Mouse (Mus musculus): ENCODE measurements around the gene Tmprss12. TPM values are rescaled to one million over a fixed set of nuclear protein-coding genes. Genes with fewer than 3 reads are reported as not detected.
"Not testable (repeated sequence)": the region's sequence is repeated elsewhere in the genome, so short reads cannot be mapped to it uniquely, and the experiment has no call there.

The Tmprss12 gene
- polyA plus RNA-seq, 1 experiment, result not detected

DNA sequence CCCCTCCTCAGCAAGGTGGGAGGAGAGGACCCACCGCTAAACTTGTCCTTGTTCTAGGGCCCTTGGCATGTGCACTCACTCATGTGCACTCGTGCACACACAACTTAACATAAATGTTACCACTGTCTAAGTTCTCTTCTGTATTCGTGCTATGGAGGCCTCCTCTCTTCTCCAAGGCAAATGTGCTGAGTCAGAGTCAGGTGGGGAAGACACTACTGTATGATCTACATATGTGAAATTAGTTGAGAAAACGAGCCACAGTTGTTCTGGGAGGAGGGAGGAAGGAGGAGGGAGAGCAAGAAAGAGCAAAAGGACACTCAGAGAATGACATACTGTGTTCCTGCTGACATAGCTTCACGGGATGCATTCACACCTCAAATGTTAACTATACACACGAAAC is 19.9 kb downstream of the Tmprss12 start:
- 61% methylated on average over 6 of the region's 6 CpGs for WGBS
- no peak for TF ChIP-seq CTCF (IDR thresholded peaks at IDR 0.05; ENCODE audit: extremely low read depth, insufficient read depth, insufficient read length, insufficient replicate concordance)
- TF ChIP-seq POLR2A (IDR thresholded peaks at IDR 0.05; ENCODE audit: low read depth, low read length), result no peak

DNA sequence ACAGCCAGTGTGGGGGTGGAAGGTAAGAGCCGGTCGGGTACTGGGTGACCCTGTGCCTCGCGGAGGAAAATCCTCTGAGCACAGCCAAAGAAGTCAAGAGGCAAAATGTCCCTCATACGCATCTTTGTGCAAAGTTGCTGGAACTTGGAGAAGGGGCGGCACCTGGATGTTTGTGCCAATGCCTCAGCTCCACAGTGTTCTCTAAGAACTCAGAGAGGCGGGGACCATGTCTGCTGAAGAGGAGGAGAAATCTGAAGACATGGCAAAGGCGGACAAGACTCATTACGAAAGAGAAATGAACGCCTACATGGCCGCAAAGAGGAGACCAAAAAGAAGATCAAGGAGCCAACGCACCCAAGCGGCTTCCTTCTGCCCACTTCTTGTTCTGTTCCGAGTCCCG is 20.9 kb downstream of the Tmprss12 start:
- no peak overlapping the region for H3K27ac ChIP-seq (ENCODE audit: insufficient read depth, low read length)
- WGBS, result 87% methylated on average over 15 of the region's 15 CpGs
- no peak for DNase-seq (ENCODE audit: low read depth in 1 of 2, low spot score in 2 of 2)
- no peaks in the 10 kb centered on the region for H3K27me3 ChIP-seq (ENCODE audit: control insufficient read depth, insufficient read depth, low read length)
- no peak overlapping the region for H3K4me3 ChIP-seq (ENCODE audit: extremely low read depth, insufficient read depth, insufficient read length)
- H3K36me3 ChIP-seq (ENCODE audit: control insufficient read depth, insufficient read depth, low read length), result no peaks in the 10 kb centered on the region
- TF ChIP-seq POLR2A (IDR thresholded peaks at IDR 0.05; ENCODE audit: low read depth, low read length) (no peak), CTCF (IDR thresholded peaks at IDR 0.05; ENCODE audit: extremely low read depth, insufficient read depth, insufficient read length, insufficient replicate concordance) (no peak)
- no peaks in the 10 kb centered on the region; the same call in 1 of the 2 replicates for H3K4me1 ChIP-seq (ENCODE audit: control insufficient read depth, insufficient read depth, insufficient read length)

More for the DNA sequence above, 19.9 kb downstream of the Tmprss12 start:
- no peaks in the 10 kb centered on the region; the same call in 1 of the 2 replicates for H3K4me1 ChIP-seq (ENCODE audit: control insufficient read depth, insufficient read depth, insufficient read length)
- no peak overlapping the region for H3K27ac ChIP-seq (ENCODE audit: insufficient read depth, low read length)
- H3K4me3 ChIP-seq (ENCODE audit: extremely low read depth, insufficient read depth, insufficient read length), result no peak overlapping the region
- no peak for DNase-seq (ENCODE audit: low read depth in 1 of 2, low spot score in 2 of 2)
- H3K27me3 ChIP-seq (ENCODE audit: control insufficient read depth, insufficient read depth, low read length), result no peaks in the 10 kb centered on the region
- no peaks in the 10 kb centered on the region for H3K36me3 ChIP-seq (ENCODE audit: control insufficient read depth, insufficient read depth, low read length)

GRCm38 (mm10) chr15:100303428-100304018 is 22.9 kb downstream of the Tmprss12 start:
- H3K4me3 ChIP-seq (ENCODE audit: extremely low read depth, insufficient read depth, insufficient read length), result no peak overlapping the region
- no peak for TF ChIP-seq CTCF (IDR thresholded peaks at IDR 0.05; ENCODE audit: extremely low read depth, insufficient read depth, insufficient read length, insufficient replicate concordance)
- TF ChIP-seq POLR2A (IDR thresholded peaks at IDR 0.05; ENCODE audit: low read depth, low read length), result no peak
- H3K4me1 ChIP-seq (ENCODE audit: control insufficient read depth, insufficient read depth, insufficient read length), result no peaks in the 10 kb centered on the region; the same call in 1 of the 2 replicates
- DNase-seq (ENCODE audit: low read depth in 1 of 2, low spot score in 2 of 2), result no peak
- 22% methylated on average over 8 of the region's 8 CpGs for WGBS
- no peaks in the 10 kb centered on the region for H3K27me3 ChIP-seq (ENCODE audit: control insufficient read depth, insufficient read depth, low read length)
- 0 out of 2 replicates have a peak overlapping the region, but pooled peaks have one; percentile 41 for H3K27ac ChIP-seq (ENCODE audit: insufficient read depth, low read length)
- H3K36me3 ChIP-seq (ENCODE audit: control insufficient read depth, insufficient read depth, low read length), result no peaks in the 10 kb centered on the region

DNA sequence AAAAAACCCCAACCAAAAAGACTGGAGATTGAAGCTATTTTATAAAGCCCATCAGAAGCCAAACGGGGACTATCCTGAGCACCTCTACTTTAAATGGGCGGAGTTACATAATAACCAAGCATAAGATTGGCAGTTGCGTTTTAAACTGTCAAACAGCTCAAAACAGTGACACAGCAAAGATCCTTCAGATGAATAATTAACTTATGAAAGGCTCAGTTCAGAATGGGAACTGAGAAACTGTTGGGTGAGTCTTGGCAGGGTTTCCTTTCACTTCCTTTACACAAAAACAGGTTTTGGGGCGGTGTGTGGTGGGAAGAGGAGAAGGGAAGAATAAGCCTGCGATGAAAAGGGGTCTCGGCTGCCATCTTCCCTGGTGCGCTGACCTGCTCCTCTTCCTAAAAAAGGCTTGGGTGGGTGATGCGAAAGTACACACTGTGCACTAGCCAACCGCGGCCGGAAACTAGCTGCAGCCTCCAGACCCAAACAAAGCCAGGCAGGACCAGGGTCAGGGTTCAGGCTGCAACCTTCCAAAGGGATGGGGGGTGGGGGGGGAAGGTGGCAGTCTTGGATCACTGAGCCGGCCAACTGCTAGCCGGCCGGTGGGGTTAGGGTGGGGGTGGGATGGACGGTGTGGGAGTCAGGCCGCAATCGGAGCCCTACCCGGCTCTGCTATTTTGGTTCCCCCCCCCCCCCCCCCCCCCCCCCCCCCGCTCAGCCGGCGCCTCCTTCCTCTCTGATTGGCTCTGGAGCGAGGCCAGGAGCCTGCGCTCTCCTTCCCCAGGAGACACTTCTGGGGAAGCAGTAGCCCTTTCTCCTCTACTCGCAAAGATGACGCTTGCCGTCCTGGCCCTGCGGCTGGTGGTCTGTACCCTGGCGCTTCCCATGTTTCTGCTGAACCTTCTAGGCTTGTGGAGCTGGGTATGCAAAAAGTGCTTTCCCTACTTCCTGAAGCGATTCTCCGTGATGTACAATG is 23.7 kb downstream of the Tmprss12 start, which contains the start of gene Mettl7a1:
TSS of gene Mettl7a1 (plus strand) at position 122 of the 973 bp plus-strand sequence.
- under 1% methylated on average over 27 of the region's 30 CpGs for WGBS
- Histone ChIP-seq H3K36me3 (ENCODE audit: control insufficient read depth, insufficient read depth, low read length) (no peaks in the 10 kb centered on the region), H3K4me3 (ENCODE audit: extremely low read depth, insufficient read depth, insufficient read length) (peak within 1 kb of the TSS; percentile 66), H3K4me1 (ENCODE audit: control insufficient read depth, insufficient read depth, insufficient read length) (no peaks in the 10 kb centered on the region; the same call in 1 of the 2 replicates), H3K27ac (ENCODE audit: insufficient read depth, low read length) (peak within 1 kb of the TSS; percentile 88), H3K27me3 (ENCODE audit: control insufficient read depth, insufficient read depth, low read length) (no peaks in the 10 kb centered on the region)
- DNase-seq (ENCODE audit: low read depth in 1 of 2, low spot score in 2 of 2), result peak; percentile 55 to 65
- TF ChIP-seq POLR2A (IDR thresholded peaks at IDR 0.05; ENCODE audit: low read depth, low read length) (no peak), CTCF (IDR thresholded peaks at IDR 0.05; ENCODE audit: extremely low read depth, insufficient read depth, insufficient read length, insufficient replicate concordance) (no peak)

GRCm38 (mm10) chr15:100306201-100306600 is 25.6 kb downstream of the Tmprss12 start:
- no peaks in the 10 kb centered on the region for H3K36me3 ChIP-seq (ENCODE audit: control insufficient read depth, insufficient read depth, low read length)
- H3K27ac ChIP-seq (ENCODE audit: insufficient read depth, low read length), result no peak overlapping the region
- 61% methylated on average over 2 of the region's 2 CpGs for WGBS
- H3K4me1 ChIP-seq (ENCODE audit: control insufficient read depth, insufficient read depth, insufficient read length), result no peaks in the 10 kb centered on the region; the same call in 1 of the 2 replicates
- no peaks in the 10 kb centered on the region for H3K27me3 ChIP-seq (ENCODE audit: control insufficient read depth, insufficient read depth, low read length)
- TF ChIP-seq CTCF (IDR thresholded peaks at IDR 0.05; ENCODE audit: extremely low read depth, insufficient read depth, insufficient read length, insufficient replicate concordance) (no peak), POLR2A (IDR thresholded peaks at IDR 0.05; ENCODE audit: low read depth, low read length) (no peak)
- no peak overlapping the region for H3K4me3 ChIP-seq (ENCODE audit: extremely low read depth, insufficient read depth, insufficient read length)
- DNase-seq (ENCODE audit: low read depth in 1 of 2, low spot score in 2 of 2), result no peak

DNA sequence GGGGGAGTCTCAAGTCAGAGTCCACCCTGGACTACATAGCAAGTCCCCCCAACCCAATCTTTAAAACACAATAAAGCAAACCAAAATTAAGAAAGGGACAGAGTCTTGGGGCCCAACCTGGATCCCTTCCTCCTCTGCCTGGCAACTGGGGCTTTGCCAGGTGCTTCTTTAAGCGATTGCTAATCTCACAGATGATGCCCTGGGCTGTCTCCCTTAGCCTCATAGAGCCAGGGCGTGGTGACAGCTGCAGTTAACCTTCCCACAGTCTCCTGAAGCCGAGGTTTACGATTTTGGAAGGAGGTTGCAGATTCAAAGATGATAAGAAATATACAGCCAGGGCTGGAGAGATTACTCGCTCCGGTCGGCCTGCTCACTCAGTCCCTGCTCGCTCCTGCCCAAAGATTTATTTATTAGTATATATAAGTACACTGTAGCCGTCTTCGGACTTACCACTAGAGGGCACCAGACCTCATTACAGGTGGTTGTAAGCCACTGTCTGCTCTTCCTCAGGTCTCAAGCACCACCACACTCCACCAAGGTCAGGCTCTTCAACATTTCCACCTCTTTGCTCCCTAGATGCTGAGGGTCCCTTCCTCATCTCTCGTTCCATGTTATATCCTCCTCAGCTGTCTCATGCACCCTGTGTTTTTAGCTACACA is 26.9 kb downstream of the Tmprss12 start:
- not testable (repeated sequence) for H3K27ac ChIP-seq (ENCODE audit: insufficient read depth, low read length); H3K4me3 ChIP-seq (ENCODE audit: extremely low read depth, insufficient read depth, insufficient read length); H3K4me1 ChIP-seq (ENCODE audit: control insufficient read depth, insufficient read depth, insufficient read length); H3K27me3 ChIP-seq (ENCODE audit: control insufficient read depth, insufficient read depth, low read length); H3K36me3 ChIP-seq (ENCODE audit: control insufficient read depth, insufficient read depth, low read length)
- WGBS, result 22% methylated on average over 11 of the region's 11 CpGs
- DNase-seq (ENCODE audit: low read depth in 1 of 2, low spot score in 2 of 2), result peak; percentile 19 to 33
